Mouse (Mus musculus): ENCODE measurements at regions not wholly inside any gene's neighbourhood (a gene's known extent, or its start where the extent isn't known, plus 50 kb on each side); places are given as distances from the start of the nearest gene placed in this dataset.
A peak's percentile ranks its signal among the peaks of the same experiment; 100 is the strongest.

GRCm38 (mm10) chr5:42980946-42981650, 251.9 kb upstream of the Cpeb2 start:
- no peak overlapping the region for H3K9ac ChIP-seq (replicated peaks; ENCODE audit: low read length)
- H3K4me3 ChIP-seq (ENCODE audit: low read length): no peak overlapping the region
- no peaks in the 10 kb centered on the region for H3K4me1 ChIP-seq (ENCODE audit: insufficient read depth, low read length)
- ATAC-seq (ENCODE audit: low FRiP score, low TSS enrichment): no peak
- H3K4me2 ChIP-seq (replicated peaks; ENCODE audit: low read depth, low read length): no peak overlapping the region
- H3K36me3 ChIP-seq (ENCODE audit: insufficient read depth, low read length): no peaks in the 10 kb centered on the region
- H3K27me3 ChIP-seq (ENCODE audit: insufficient read depth, low read length): no peaks in the 10 kb centered on the region
- WGBS: 79% methylated on average over 2 of the region's 2 CpGs
- H3K27ac ChIP-seq (ENCODE audit: low read length): no peak overlapping the region
- no peaks in the 10 kb centered on the region for H3K9me3 ChIP-seq (ENCODE audit: low read length)

DNA sequence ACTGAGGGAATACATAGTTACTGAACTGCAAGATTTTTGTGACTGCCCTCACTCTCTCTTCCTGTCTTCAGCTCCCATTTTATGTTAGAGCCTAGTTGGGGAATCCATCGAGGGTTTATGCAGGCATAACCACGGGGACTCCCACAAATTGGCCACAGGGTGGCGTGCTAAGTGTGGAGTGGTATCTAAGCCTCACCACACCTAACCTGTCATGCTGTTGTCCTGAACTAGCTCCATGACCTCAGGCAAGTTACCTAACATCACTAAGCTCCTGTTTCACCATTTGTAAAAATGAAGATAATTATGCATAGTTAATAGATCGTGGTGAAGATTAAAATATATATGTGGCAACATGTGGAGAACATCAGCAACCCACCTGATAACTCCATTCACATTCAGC, 246.8 kb upstream of the Cpeb2 start:
- no peak overlapping the region for H3K4me2 ChIP-seq (replicated peaks; ENCODE audit: low read depth, low read length)
- H3K4me1 ChIP-seq (ENCODE audit: insufficient read depth, low read length): no peaks in the 10 kb centered on the region
- H3K9ac ChIP-seq (replicated peaks; ENCODE audit: low read length): no peak overlapping the region
- ATAC-seq (ENCODE audit: low FRiP score, low TSS enrichment): no peak
- H3K36me3 ChIP-seq (ENCODE audit: insufficient read depth, low read length): no peaks in the 10 kb centered on the region
- H3K27ac ChIP-seq (ENCODE audit: low read length): no peak overlapping the region
- no peaks in the 10 kb centered on the region for H3K9me3 ChIP-seq (ENCODE audit: low read length)
- H3K4me3 ChIP-seq (ENCODE audit: low read length): no peak overlapping the region
- H3K27me3 ChIP-seq (ENCODE audit: insufficient read depth, low read length): no peaks in the 10 kb centered on the region
- 73% methylated on average over 4 of the region's 4 CpGs for WGBS

DNA sequence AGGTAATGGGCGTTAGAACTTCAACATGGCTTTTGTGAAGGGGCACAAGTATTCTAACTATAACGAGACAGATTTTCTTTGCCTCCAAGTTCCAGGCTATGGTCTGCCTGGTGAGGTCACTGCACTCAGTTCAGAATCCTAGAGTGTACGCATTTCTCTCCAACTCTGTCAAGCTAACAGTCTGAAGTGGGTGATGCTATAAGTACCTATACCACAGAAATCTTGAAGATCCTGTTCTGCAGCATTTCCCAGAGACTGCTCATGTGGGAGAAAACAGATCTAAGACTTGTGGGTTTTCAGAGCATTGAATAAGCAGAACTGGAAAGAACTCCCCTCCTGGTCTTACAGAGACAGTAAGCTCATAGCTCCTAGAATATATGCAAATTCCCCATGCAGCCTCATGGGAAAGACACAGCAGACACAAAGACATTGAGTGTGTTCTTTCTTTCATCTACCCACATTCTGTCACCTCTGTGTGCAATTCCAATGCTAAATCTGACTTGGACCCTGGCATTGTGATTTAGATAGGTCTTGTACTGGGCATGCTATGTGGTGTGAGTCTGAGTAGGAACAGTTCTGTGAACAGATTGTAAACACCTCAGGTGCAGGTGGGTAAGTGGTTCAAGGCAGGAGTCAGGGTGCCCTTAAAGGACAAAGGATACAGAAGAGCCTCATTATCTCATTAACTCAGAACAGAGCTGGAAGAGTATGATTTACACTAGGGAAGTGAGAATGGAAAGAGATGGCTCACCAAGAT, 245.1 kb upstream of the Cpeb2 start:
- Histone ChIP-seq H3K27me3 (ENCODE audit: insufficient read depth, low read length) (no peaks in the 10 kb centered on the region), H3K4me2 (replicated peaks; ENCODE audit: low read depth, low read length) (no peak overlapping the region), H3K27ac (ENCODE audit: low read length) (no peak overlapping the region), H3K9ac (replicated peaks; ENCODE audit: low read length) (no peak overlapping the region), H3K36me3 (ENCODE audit: insufficient read depth, low read length) (no peaks in the 10 kb centered on the region), H3K9me3 (ENCODE audit: low read length) (no peaks in the 10 kb centered on the region), H3K4me3 (ENCODE audit: low read length) (no peak overlapping the region), H3K4me1 (ENCODE audit: insufficient read depth, low read length) (no peaks in the 10 kb centered on the region)
- 70% methylated on average over 3 of the region's 3 CpGs for WGBS
- no peak for ATAC-seq (ENCODE audit: low FRiP score, low TSS enrichment)

DNA sequence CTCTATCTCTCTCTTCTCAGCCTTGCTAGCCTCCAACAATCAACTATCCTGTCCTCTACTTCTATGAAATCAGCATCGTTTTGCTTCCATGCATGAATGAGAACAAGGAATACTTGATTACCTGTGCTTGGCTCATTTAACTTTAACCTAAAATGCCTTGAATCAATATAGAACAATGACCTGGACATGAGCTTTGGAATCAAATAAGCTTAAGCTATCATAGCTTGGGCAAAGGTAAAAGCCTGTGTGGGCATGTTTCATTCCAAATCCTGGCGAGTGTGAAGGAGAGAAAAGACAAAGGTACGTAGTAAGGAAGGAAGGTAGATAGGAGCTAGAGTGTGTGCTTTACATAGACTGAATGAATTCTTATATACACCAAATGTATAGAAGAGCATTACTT, 243.7 kb upstream of the Cpeb2 start:
- Histone ChIP-seq H3K9ac (replicated peaks; ENCODE audit: low read length) (no peak overlapping the region), H3K9me3 (ENCODE audit: low read length) (no peaks in the 10 kb centered on the region), H3K4me3 (ENCODE audit: low read length) (no peak overlapping the region), H3K36me3 (ENCODE audit: insufficient read depth, low read length) (no peaks in the 10 kb centered on the region), H3K4me2 (replicated peaks; ENCODE audit: low read depth, low read length) (no peak overlapping the region), H3K4me1 (ENCODE audit: insufficient read depth, low read length) (no peaks in the 10 kb centered on the region), H3K27ac (ENCODE audit: low read length) (no peak overlapping the region), H3K27me3 (ENCODE audit: insufficient read depth, low read length) (no peaks in the 10 kb centered on the region)
- no peak for ATAC-seq (ENCODE audit: low FRiP score, low TSS enrichment)
- 73% methylated on average over 3 of the region's 3 CpGs for WGBS

- 72% methylated on average over 7 of the region's 7 CpGs for WGBS
- ATAC-seq (ENCODE audit: low FRiP score, low TSS enrichment): no peak
- H3K4me3 ChIP-seq (ENCODE audit: low read length): no peak overlapping the region
- no peak overlapping the region for H3K4me2 ChIP-seq (replicated peaks; ENCODE audit: low read depth, low read length)
- no peaks in the 10 kb centered on the region for H3K4me1 ChIP-seq (ENCODE audit: insufficient read depth, low read length)
- no peak overlapping the region for H3K27ac ChIP-seq (ENCODE audit: low read length)
- H3K9ac ChIP-seq (replicated peaks; ENCODE audit: low read length): no peak overlapping the region
- no peaks in the 10 kb centered on the region for H3K9me3 ChIP-seq (ENCODE audit: low read length)
- no peaks in the 10 kb centered on the region for H3K36me3 ChIP-seq (ENCODE audit: insufficient read depth, low read length)
- H3K27me3 ChIP-seq (ENCODE audit: insufficient read depth, low read length): no peaks in the 10 kb centered on the region
Observed at GRCm38 (mm10) chr5:43024006-43024593, 208.9 kb upstream of the Cpeb2 start.

GRCm38 (mm10) chr5:43031285-43031684, 201.7 kb upstream of the Cpeb2 start:
- H3K9me3 ChIP-seq (ENCODE audit: low read length): no peaks in the 10 kb centered on the region
- WGBS: 82% methylated on average over 3 of the region's 3 CpGs
- H3K4me3 ChIP-seq (ENCODE audit: low read length): no peak overlapping the region

GRCm38 (mm10) chr5:43031916-43032315, 201.1 kb upstream of the Cpeb2 start:
- WGBS: 77% methylated on average over 5 of the region's 5 CpGs
- ATAC-seq (ENCODE audit: low FRiP score, low TSS enrichment): peak; percentile 46; the same call in 1 of the 2 replicates
- no peaks in the 10 kb centered on the region for H3K9me3 ChIP-seq (ENCODE audit: low read length)

More at GRCm38 (mm10) chr5:43031285-43031684, 201.7 kb upstream of the Cpeb2 start:
- Histone ChIP-seq H3K4me2 (replicated peaks; ENCODE audit: low read depth, low read length) (no peak overlapping the region), H3K9ac (replicated peaks; ENCODE audit: low read length) (no peak overlapping the region), H3K27ac (ENCODE audit: low read length) (no peak overlapping the region), H3K4me1 (ENCODE audit: insufficient read depth, low read length) (no peaks in the 10 kb centered on the region), H3K27me3 (ENCODE audit: insufficient read depth, low read length) (no peaks in the 10 kb centered on the region), H3K36me3 (ENCODE audit: insufficient read depth, low read length) (no peaks in the 10 kb centered on the region)
- no peak for ATAC-seq (ENCODE audit: low FRiP score, low TSS enrichment)

DNA sequence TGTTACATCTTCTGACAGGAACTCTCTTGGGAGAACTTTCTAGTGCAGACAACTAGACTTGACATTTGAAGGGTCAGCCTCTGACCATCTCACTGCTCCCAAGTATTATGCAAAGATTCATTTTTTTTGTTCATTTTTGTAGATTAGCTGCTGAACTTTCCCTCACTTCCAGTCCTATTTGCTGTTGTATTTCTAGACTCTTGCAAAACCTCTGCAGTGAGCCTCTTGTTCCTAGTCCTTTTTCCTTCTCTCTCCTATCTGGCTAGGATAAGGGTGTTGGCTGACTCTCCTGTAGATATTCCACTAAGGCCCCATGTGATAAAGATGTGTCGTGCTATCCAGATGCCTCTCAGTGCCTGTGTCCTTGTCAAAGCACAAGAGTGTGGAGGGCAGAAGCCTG, 198.5 kb upstream of the Cpeb2 start:
- Histone ChIP-seq H3K27me3 (ENCODE audit: insufficient read depth, low read length) (no peaks in the 10 kb centered on the region), H3K36me3 (ENCODE audit: insufficient read depth, low read length) (no peaks in the 10 kb centered on the region), H3K4me1 (ENCODE audit: insufficient read depth, low read length) (no peaks in the 10 kb centered on the region), H3K9me3 (ENCODE audit: low read length) (no peaks in the 10 kb centered on the region), H3K27ac (ENCODE audit: low read length) (no peak overlapping the region), H3K4me2 (replicated peaks; ENCODE audit: low read depth, low read length) (no peak overlapping the region), H3K4me3 (ENCODE audit: low read length) (no peak overlapping the region), H3K9ac (replicated peaks; ENCODE audit: low read length) (no peak overlapping the region)
- no peak for ATAC-seq (ENCODE audit: low FRiP score, low TSS enrichment)
- WGBS: 81% methylated on average over 1 of the region's 1 CpGs

More at GRCm38 (mm10) chr5:43031916-43032315, 201.1 kb upstream of the Cpeb2 start:
- no peaks in the 10 kb centered on the region for H3K4me1 ChIP-seq (ENCODE audit: insufficient read depth, low read length)
- H3K27ac ChIP-seq (ENCODE audit: low read length): no peak overlapping the region; the same call in 1 of the 2 replicates
- H3K27me3 ChIP-seq (ENCODE audit: insufficient read depth, low read length): no peaks in the 10 kb centered on the region
- no peaks in the 10 kb centered on the region for H3K36me3 ChIP-seq (ENCODE audit: insufficient read depth, low read length)
- H3K4me2 ChIP-seq (replicated peaks; ENCODE audit: low read depth, low read length): no peak overlapping the region
- H3K9ac ChIP-seq (replicated peaks; ENCODE audit: low read length): no peak overlapping the region
- no peak overlapping the region for H3K4me3 ChIP-seq (ENCODE audit: low read length)

- no peak overlapping the region for H3K27ac ChIP-seq (ENCODE audit: low read length)
- 41% methylated on average over 3 of the region's 3 CpGs for WGBS
- H3K9me3 ChIP-seq (ENCODE audit: low read length): no peaks in the 10 kb centered on the region
- no peaks in the 10 kb centered on the region for H3K36me3 ChIP-seq (ENCODE audit: insufficient read depth, low read length)
- no peak overlapping the region for H3K4me3 ChIP-seq (ENCODE audit: low read length)
- H3K27me3 ChIP-seq (ENCODE audit: insufficient read depth, low read length): no peaks in the 10 kb centered on the region
- 0 out of 2 replicates have a peak, but pooled peaks have one; percentile 57 for ATAC-seq (ENCODE audit: low FRiP score, low TSS enrichment)
- H3K4me2 ChIP-seq (replicated peaks; ENCODE audit: low read depth, low read length): no peak overlapping the region
- H3K9ac ChIP-seq (replicated peaks; ENCODE audit: low read length): no peak overlapping the region
- no peaks in the 10 kb centered on the region for H3K4me1 ChIP-seq (ENCODE audit: insufficient read depth, low read length)
Observed at GRCm38 (mm10) chr5:43037592-43037991, 195.4 kb upstream of the Cpeb2 start.

- Histone ChIP-seq H3K9me3 (ENCODE audit: low read length) (no peaks in the 10 kb centered on the region), H3K27me3 (ENCODE audit: insufficient read depth, low read length) (no peaks in the 10 kb centered on the region), H3K4me1 (ENCODE audit: insufficient read depth, low read length) (no peaks in the 10 kb centered on the region), H3K27ac (ENCODE audit: low read length) (no peak overlapping the region), H3K4me2 (replicated peaks; ENCODE audit: low read depth, low read length) (no peak overlapping the region), H3K9ac (replicated peaks; ENCODE audit: low read length) (no peak overlapping the region), H3K36me3 (ENCODE audit: insufficient read depth, low read length) (no peaks in the 10 kb centered on the region), H3K4me3 (ENCODE audit: low read length) (no peak overlapping the region)
- no peak for ATAC-seq (ENCODE audit: low FRiP score, low TSS enrichment)
- 94% methylated on average over 3 of the region's 3 CpGs for WGBS
Observed at GRCm38 (mm10) chr5:43039525-43039924, 193.4 kb upstream of the Cpeb2 start.
